Mouse (Mus musculus) lung, embryonic 14.5 days (tissue): ENCODE measurements at regions not wholly inside any gene's neighbourhood (a gene's known extent, or its start where the extent isn't known, plus 50 kb on each side); places are given as distances from the start of the nearest gene placed in this dataset.
A peak's percentile ranks its signal among the peaks of the same experiment; 100 is the strongest.

ENCODE experiments used
- ATAC-seq: fragments of 200-750 bp; cut with Nextera tagmentation; 2 replicates; pipeline ENCODE4 v1.8.0; 2017; ENCODE audit warnings: mild to moderate bottlenecking, moderate TSS enrichment, moderate library complexity; ENCODE audit not compliant: insufficient read depth
- DNase-seq: peaks from one replicate; pipeline ENCODE4 v3.0.0-alpha.2; 2015
- H3K27ac ChIP-seq: fragments of 300-500 bp; sonication (generic); 2 replicates; pipeline ENCODE4 v1.5.1; 2014; ENCODE audit warnings: low read depth, mild to moderate bottlenecking, moderate library complexity
- H3K27me3 ChIP-seq: fragments of 300-500 bp; sonication (generic); 2 replicates; pipeline ENCODE4 v1.6.1; 2014; ENCODE audit warnings: low read length, control low read depth; ENCODE audit not compliant: insufficient read depth
- H3K36me3 ChIP-seq: fragments of 300-500 bp; sonication (generic); 2 replicates; pipeline ENCODE4 v1.6.1; 2014; ENCODE audit warnings: control low read depth; ENCODE audit not compliant: insufficient read depth
- H3K4me1 ChIP-seq: fragments of 300-500 bp; sonication (generic); 2 replicates; pipeline ENCODE4 v1.6.1; 2014; ENCODE audit warnings: antibody characterized with exemption, control low read depth; ENCODE audit not compliant: insufficient read depth
- H3K4me2 ChIP-seq: fragments of 300-500 bp; sonication (generic); 2 replicates; pipeline ENCODE4 v1.6.1; 2014; ENCODE audit warnings: mild to moderate bottlenecking
- H3K4me3 ChIP-seq: fragments of 300-500 bp; sonication (generic); 2 replicates; pipeline ENCODE4 v1.5.1; 2014; ENCODE audit warnings: low read depth, low read length
- H3K9ac ChIP-seq: fragments of 300-500 bp; sonication (generic); 2 replicates; pipeline ENCODE4 v1.6.1; 2014
- H3K9me3 ChIP-seq: fragments of 300-500 bp; sonication (generic); 2 replicates; pipeline ENCODE4 v1.6.1; 2016; ENCODE audit warnings: low read depth, low read length, control low read depth
- CTCF ChIP-seq: IDR thresholded peaks from 2 replicates; pipeline ENCODE4 v1.5.1; 2016; ENCODE audit warnings: antibody characterized with exemption, low read depth
- WGBS: fragments of 180-500 bp; shearing (Covaris S2); extraction: QIAGEN DNeasy Blood & Tissue Kit; methylation state at CpG from one replicate; pipeline ENCODE4 v1.1.7; 2014; 5-methylcytosine and 5-hydroxymethylcytosine counted together

- Histone ChIP-seq H3K36me3 (no peaks in the 10 kb centered on the region), H3K9me3 (no peaks in the 10 kb centered on the region), H3K27ac (no peak overlapping the region), H3K4me1 (no peaks in the 10 kb centered on the region), H3K4me3 (no peak overlapping the region), H3K4me2 (no peak overlapping the region), H3K27me3 (no peaks in the 10 kb centered on the region), H3K9ac (no peak overlapping the region)
- 85% methylated on average over 13 of the region's 13 CpGs for WGBS
- no peak for ATAC-seq
- DNase-seq, result no peak
- no peak for TF ChIP-seq CTCF
Measured at GRCm38 (mm10) chr8:34363679-34364078, 252.1 kb upstream of the Gm10131 start.

GRCm38 (mm10) chr8:34363131-34363530 is 251.6 kb upstream of the Gm10131 start:
- no peak overlapping the region for H3K4me3 ChIP-seq
- no peak overlapping the region for H3K9ac ChIP-seq
- no peak for ATAC-seq
- no peaks in the 10 kb centered on the region for H3K4me1 ChIP-seq
- no peaks in the 10 kb centered on the region for H3K27me3 ChIP-seq
- 74% methylated on average over 4 of the region's 4 CpGs for WGBS
- no peaks in the 10 kb centered on the region for H3K9me3 ChIP-seq
- no peaks in the 10 kb centered on the region for H3K36me3 ChIP-seq
- no peak for DNase-seq
- no peak overlapping the region for H3K27ac ChIP-seq
- H3K4me2 ChIP-seq, result no peak overlapping the region
- TF ChIP-seq CTCF, result no peak

GRCm38 (mm10) chr8:34361377-34361776 is 249.8 kb upstream of the Gm10131 start:
- DNase-seq (no peak), ATAC-seq (no peak)
- H3K27me3 ChIP-seq, result no peaks in the 10 kb centered on the region
- no peak overlapping the region for H3K27ac ChIP-seq
- H3K36me3 ChIP-seq, result no peaks in the 10 kb centered on the region
- H3K4me3 ChIP-seq, result no peak overlapping the region
- no peaks in the 10 kb centered on the region for H3K4me1 ChIP-seq
- no peak for TF ChIP-seq CTCF
- H3K9ac ChIP-seq, result no peak overlapping the region
- WGBS, result 81% methylated on average over 3 of the region's 3 CpGs
- H3K4me2 ChIP-seq, result no peak overlapping the region
- H3K9me3 ChIP-seq, result no peaks in the 10 kb centered on the region

GRCm38 (mm10) chr8:34359776-34360175 is 248.2 kb upstream of the Gm10131 start:
- Histone ChIP-seq H3K9me3 (no peaks in the 10 kb centered on the region), H3K27me3 (no peaks in the 10 kb centered on the region), H3K4me2 (no peak overlapping the region), H3K4me3 (no peak overlapping the region), H3K9ac (no peak overlapping the region), H3K27ac (no peak overlapping the region), H3K4me1 (no peaks in the 10 kb centered on the region), H3K36me3 (no peaks in the 10 kb centered on the region)
- WGBS, result 51% methylated on average over 2 of the region's 2 CpGs
- ATAC-seq (no peak), DNase-seq (peak; percentile 55)
- no peak for TF ChIP-seq CTCF

GRCm38 (mm10) chr8:34355059-34355458 is 243.5 kb upstream of the Gm10131 start:
- Histone ChIP-seq H3K27ac (no peak overlapping the region), H3K36me3 (no peaks in the 10 kb centered on the region), H3K27me3 (no peaks in the 10 kb centered on the region), H3K4me2 (no peak overlapping the region), H3K9me3 (no peaks in the 10 kb centered on the region), H3K4me3 (no peak overlapping the region), H3K9ac (no peak overlapping the region), H3K4me1 (no peaks in the 10 kb centered on the region)
- 78% methylated on average over 13 of the region's 13 CpGs for WGBS
- no peak for ATAC-seq
- TF ChIP-seq CTCF, result no peak
- DNase-seq, result no peak

GRCm38 (mm10) chr8:34353140-34353855 is 241.8 kb upstream of the Gm10131 start:
- no peaks in the 10 kb centered on the region for H3K4me1 ChIP-seq
- ATAC-seq, result no peak
- no peak for TF ChIP-seq CTCF
- 56% methylated on average over 6 of the region's 6 CpGs for WGBS
- no peak overlapping the region for H3K9ac ChIP-seq
- DNase-seq, result peak; percentile 32
- H3K4me3 ChIP-seq, result no peak overlapping the region
- H3K4me2 ChIP-seq, result no peak overlapping the region
- no peak overlapping the region for H3K27ac ChIP-seq
- no peaks in the 10 kb centered on the region for H3K9me3 ChIP-seq
- H3K36me3 ChIP-seq, result no peaks in the 10 kb centered on the region
- H3K27me3 ChIP-seq, result no peaks in the 10 kb centered on the region

GRCm38 (mm10) chr8:34334851-34335250 is 223.3 kb upstream of the Gm10131 start:
- H3K4me1 ChIP-seq, result no peaks in the 10 kb centered on the region
- H3K9ac ChIP-seq, result no peak overlapping the region
- no peak for TF ChIP-seq CTCF
- H3K27ac ChIP-seq, result no peak overlapping the region
- WGBS, result 74% methylated on average over 4 of the region's 4 CpGs
- H3K9me3 ChIP-seq, result no peaks in the 10 kb centered on the region
- no peaks in the 10 kb centered on the region for H3K27me3 ChIP-seq
- ATAC-seq (no peak), DNase-seq (no peak)
- H3K4me3 ChIP-seq, result no peak overlapping the region
- no peaks in the 10 kb centered on the region for H3K36me3 ChIP-seq
- no peak overlapping the region for H3K4me2 ChIP-seq
